Mouse (Mus musculus): ENCODE data around the gene Gm1113.

GRCm38 (mm10) chr9:35558257-35559008 is 40.4 kb upstream of the Gm1113 start, which contains the start of the genes Ddx25 and Pus3:
- TF ChIP-seq CTCF (IDR thresholded peaks at IDR 0.05; ENCODE audit: extremely low read depth, insufficient read depth, insufficient read length, insufficient replicate concordance): no peak
- no peak for TF ChIP-seq POLR2A (IDR thresholded peaks at IDR 0.05; ENCODE audit: low read depth, low read length)
